Mouse (Mus musculus) brown adipose tissue, adult 24 weeks (tissue): Measurements from ENCODE around the gene Zfp286. TPM values are rescaled to one million over a fixed set of nuclear protein-coding genes. Genes with fewer than 3 reads are reported as not detected.

Experiments
- H3K27ac ChIP-seq: fragments of 200-500 bp; replicated peaks from 2 replicates; pipeline ENCODE4 v1.5.1; 2012; ENCODE audit warnings: low read depth, mild to moderate bottlenecking, low read length
- H3K4me1 ChIP-seq: fragments of 200-500 bp; 2 replicates; pipeline ENCODE4 v1.6.1; 2012; ENCODE audit warnings: low read length, mixed read lengths; ENCODE audit not compliant: control insufficient read depth, insufficient read depth, insufficient read length
- H3K4me3 ChIP-seq: fragments of 200-500 bp; 2 replicates; pipeline ENCODE4 v1.5.1; 2012; ENCODE audit warnings: low read depth, mild to moderate bottlenecking, low read length, moderate library complexity; ENCODE audit not compliant: insufficient read depth
- polyA plus RNA-seq: library from polyadenylated mRNA; stranded (reverse); fragments of >200 nt; gene quantifications from 2 replicates; pipeline ENCODE4 v1.2.4, GENCODE M21; 2012; ENCODE audit not compliant: missing spikeins, insufficient read depth, insufficient read length

Gene Zfp286
- 1.1 TPM in 1 of 2 replicates, not detected in the other for polyA plus RNA-seq

- Histone ChIP-seq H3K4me3 (peak within 1 kb of the TSS; percentile 62), H3K27ac (no peak within 1 kb of the TSS), H3K4me1 (peaks cover 6% of the 10 kb centered on the region)
These were observed at the start of gene Zfp286 for GRCm38 (mm10) chr11:62788935-62789616. TSS of gene Zfp286 (minus strand) at chr11:62789462.

GRCm38 (mm10) chr11:62831906-62832305 lies 42.6 kb upstream of the Zfp286 start:
- Histone ChIP-seq H3K4me3 (no peak overlapping the region), H3K4me1 (no peaks in the 10 kb centered on the region), H3K27ac (no peak overlapping the region)

- Histone ChIP-seq H3K4me3 (no peak overlapping the region), H3K4me1 (peaks cover 5% of the 10 kb centered on the region; the same call in 1 of the 2 replicates), H3K27ac (no peak overlapping the region)
These were observed 41.1 kb upstream of the Zfp286 start for GRCm38 (mm10) chr11:62830387-62830786.

DNA sequence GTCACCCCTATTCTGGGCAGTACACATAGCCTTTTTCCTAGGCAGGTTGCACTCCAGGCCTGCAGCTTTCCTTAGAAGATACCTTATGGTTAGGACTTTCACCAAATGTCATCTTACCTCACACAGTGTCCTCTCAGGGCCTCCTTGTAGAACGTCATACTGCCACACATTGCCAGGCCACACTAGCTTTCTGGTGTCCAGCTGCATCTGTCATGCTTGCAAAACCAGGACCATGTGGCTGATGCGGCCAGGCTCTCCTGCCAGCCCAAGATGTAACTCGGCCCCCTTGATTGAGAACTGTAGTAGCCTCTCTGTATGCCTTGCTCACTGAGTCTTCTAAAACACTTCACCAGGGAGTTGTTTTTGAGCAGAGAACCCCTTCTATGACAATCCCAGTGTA lies 38.6 kb upstream of the Zfp286 start:
- peaks cover 14% of the 10 kb centered on the region; the same call in 1 of the 2 replicates for H3K4me1 ChIP-seq
- no peak overlapping the region for H3K4me3 ChIP-seq
- H3K27ac ChIP-seq, result no peak overlapping the region

DNA sequence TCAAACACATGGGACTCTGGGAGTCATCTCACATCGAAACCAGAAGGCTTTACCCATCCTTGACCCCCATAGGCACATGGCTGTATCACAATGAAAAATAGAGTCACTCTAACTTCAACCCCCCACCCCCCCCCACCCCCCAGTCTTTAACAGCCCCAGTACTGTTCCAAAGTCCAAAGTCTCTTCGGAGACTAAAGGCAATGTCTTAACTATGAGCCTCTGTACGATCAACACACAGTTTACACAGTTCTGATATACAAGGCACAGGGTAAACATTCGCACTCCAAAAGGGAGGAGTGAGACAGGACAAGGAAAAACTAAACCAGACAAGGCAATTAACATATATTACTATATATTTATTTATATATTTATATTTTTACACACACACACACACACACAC lies 37.9 kb upstream of the Zfp286 start:
- Histone ChIP-seq H3K4me1 (peaks cover 17% of the 10 kb centered on the region; the same call in 1 of the 2 replicates), H3K27ac (peak overlapping the region; percentile 27; the same call in 1 of the 2 replicates), H3K4me3 (no peak overlapping the region)

DNA sequence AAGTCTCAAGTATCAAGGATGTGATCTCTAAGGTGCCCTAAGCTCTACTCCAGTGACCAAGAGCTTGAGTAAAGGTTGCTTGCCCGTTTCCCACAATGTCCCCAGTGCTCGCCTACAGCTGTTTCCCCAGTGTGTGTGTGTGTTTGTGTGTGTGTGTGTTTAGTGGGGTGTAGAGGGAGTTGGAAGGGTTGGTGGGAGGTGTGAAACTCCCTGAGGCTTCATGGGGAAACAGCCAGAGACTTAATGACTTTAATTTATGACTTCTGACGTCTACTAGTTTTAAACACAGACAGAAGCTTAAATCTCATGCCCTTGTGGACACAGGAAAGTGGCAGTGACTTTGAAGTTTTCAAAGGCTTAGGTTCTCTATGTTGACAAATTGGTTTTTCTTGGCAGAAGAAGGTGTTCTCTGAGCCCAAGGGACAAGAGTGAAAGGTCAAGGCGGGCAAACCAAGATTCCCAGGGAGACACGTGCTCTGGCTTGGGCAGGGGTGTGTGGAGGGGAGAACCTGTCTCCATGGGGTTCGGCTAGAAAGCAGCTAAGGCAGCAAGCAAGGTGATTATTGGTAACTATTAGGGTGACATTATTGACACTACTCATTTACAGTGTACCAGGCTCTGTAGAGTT lies 37.0 kb upstream of the Zfp286 start:
- no peak overlapping the region for H3K4me3 ChIP-seq
- H3K4me1 ChIP-seq, result peaks cover 20% of the 10 kb centered on the region; the same call in 1 of the 2 replicates
- peak overlapping the region; percentile 93 for H3K27ac ChIP-seq

- Histone ChIP-seq H3K4me1 (peaks cover 20% of the 10 kb centered on the region; the same call in 1 of the 2 replicates), H3K27ac (peak overlapping the region; percentile 93), H3K4me3 (no peak overlapping the region; the same call in 1 of the 2 replicates)
These were observed 36.2 kb upstream of the Zfp286 start for GRCm38 (mm10) chr11:62825222-62826105.

DNA sequence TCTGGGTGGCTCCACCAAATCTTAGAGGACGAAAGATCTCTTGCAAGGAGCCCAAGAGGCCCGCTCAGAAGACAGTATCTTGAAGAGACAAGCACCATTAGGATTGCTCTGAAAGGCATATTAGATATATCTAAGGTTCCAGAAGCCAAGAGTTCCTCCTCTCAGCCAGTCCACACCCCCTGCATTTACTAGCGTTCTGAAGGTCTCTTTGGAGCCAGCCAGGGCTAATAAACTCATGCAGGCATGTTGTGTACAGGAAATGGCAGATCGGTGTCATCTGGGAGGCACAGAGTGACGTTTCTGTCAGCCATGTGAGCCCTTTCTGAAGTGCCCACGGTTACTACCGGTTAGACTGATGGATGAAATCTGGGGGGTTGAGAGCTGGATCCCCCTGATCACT lies 34.9 kb upstream of the Zfp286 start:
- peaks cover 23% of the 10 kb centered on the region; the same call in 1 of the 2 replicates for H3K4me1 ChIP-seq
- H3K27ac ChIP-seq, result peak overlapping the region; percentile 79; the same call in 1 of the 2 replicates
- no peak overlapping the region for H3K4me3 ChIP-seq

DNA sequence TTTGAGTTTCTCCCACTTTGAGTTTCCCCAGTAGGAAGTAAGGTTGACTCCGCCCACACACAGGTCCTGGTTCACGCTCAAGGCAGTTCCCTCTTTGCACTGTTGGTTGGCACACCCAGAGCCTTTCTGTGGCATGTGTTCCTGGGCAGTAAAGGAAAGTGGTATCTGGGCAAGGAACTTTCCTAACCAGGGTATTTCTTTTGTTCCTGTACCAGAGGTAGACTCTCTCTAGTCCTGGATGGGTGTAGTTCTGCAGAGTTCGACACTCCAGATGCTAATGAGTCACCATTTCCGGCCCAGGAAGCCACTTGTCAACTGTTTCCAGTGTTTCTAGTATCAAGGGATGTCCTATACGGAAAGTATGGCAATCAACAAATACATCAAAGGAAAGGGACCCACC lies 32.6 kb upstream of the Zfp286 start:
- peaks cover 23% of the 10 kb centered on the region; the same call in 1 of the 2 replicates for H3K4me1 ChIP-seq
- H3K27ac ChIP-seq, result peak overlapping the region; percentile 67; the same call in 1 of the 2 replicates
- H3K4me3 ChIP-seq, result peak overlapping the region; percentile 57

- H3K4me3 ChIP-seq, result peak overlapping the region; percentile 85
- H3K4me1 ChIP-seq, result peaks cover 22% of the 10 kb centered on the region; the same call in 1 of the 2 replicates
- H3K27ac ChIP-seq, result peak overlapping the region; percentile 67
These were observed 31.6 kb upstream of the Zfp286 start for GRCm38 (mm10) chr11:62820661-62821437.

DNA sequence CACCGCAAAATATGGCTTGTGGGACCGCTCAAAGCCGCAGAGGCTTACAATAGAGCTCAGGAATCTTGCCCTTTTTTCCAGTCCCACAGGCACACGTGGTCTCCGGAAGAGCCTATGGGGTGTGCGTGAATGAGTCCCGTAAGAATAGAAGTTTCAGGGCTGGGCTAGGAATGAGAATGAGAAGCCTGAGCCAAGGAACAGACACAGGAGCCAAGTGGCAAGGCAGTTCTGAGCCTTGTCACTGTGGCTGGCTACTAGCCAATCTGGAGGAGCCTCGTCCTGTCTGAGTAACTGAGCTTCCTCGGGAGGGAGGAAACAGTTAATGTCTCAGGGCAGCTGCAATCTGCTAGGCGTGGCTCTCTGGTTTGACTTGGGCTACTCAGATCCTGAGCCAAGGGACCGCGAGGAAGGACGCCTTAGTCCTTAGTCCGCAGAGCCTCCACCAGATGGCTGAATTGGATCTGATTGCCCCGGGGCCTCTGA lies 30.8 kb upstream of the Zfp286 start, which contains the start of gene Trim16:
Gene Trim16 (plus strand): TSS at position 173 of the 483 bp plus-strand sequence.
- peak within 1 kb of the TSS; percentile 85 for H3K4me3 ChIP-seq
- peaks cover 17% of the 10 kb centered on the region; the same call in 1 of the 2 replicates for H3K4me1 ChIP-seq
- H3K27ac ChIP-seq, result peak within 1 kb of the TSS; percentile 67

DNA sequence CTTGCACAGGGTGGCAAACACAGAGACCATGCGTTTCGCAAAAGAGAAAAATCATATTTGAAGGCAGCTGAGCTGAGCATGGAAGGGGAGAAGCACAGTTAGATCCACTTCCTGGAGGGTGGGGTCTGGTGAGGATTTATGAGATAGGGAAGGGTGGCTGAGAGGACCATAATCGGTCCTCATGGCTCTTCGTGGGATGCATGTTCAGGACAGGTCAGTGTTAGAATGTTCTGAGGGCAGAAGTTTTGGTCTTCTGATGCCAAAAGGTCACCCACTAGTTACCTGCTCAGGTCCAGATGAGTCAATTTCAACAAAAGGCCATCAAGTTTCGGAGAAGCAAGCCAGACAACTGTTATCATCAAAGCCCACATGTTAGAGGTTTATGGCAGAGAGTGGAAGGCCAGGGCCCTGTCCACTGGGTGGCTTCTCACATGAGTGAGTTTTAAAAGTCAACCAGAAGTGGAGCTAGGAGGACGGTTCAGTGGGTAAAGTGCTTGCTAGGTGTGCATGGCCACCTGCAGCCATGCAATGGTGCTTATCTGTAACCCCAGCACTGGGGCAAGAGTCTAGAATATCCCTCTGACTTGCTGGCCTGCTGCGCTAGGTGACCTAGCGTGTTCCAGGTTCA lies 29.9 kb upstream of the Zfp286 start:
- H3K27ac ChIP-seq, result no peak overlapping the region

GRCm38 (mm10) chr11:62816591-62816990 lies 27.3 kb upstream of the Zfp286 start:
- no peak overlapping the region for H3K27ac ChIP-seq
- peaks cover 2% of the 10 kb centered on the region; the same call in 1 of the 2 replicates for H3K4me1 ChIP-seq
- no peak overlapping the region for H3K4me3 ChIP-seq

More for the DNA sequence above, 29.9 kb upstream of the Zfp286 start:
- Histone ChIP-seq H3K4me1 (peaks cover 14% of the 10 kb centered on the region; the same call in 1 of the 2 replicates), H3K4me3 (no peak overlapping the region)
